Mouse (Mus musculus) cerebellum, adult 18-20 months (tissue): Measurements from ENCODE around the gene Mphosph8.

Experiments used
- DNase-seq, 2 experiments: peaks; one replicate each; pipeline ENCODE4 v3.0.0; 2021

Mphosph8 gene

DNA sequence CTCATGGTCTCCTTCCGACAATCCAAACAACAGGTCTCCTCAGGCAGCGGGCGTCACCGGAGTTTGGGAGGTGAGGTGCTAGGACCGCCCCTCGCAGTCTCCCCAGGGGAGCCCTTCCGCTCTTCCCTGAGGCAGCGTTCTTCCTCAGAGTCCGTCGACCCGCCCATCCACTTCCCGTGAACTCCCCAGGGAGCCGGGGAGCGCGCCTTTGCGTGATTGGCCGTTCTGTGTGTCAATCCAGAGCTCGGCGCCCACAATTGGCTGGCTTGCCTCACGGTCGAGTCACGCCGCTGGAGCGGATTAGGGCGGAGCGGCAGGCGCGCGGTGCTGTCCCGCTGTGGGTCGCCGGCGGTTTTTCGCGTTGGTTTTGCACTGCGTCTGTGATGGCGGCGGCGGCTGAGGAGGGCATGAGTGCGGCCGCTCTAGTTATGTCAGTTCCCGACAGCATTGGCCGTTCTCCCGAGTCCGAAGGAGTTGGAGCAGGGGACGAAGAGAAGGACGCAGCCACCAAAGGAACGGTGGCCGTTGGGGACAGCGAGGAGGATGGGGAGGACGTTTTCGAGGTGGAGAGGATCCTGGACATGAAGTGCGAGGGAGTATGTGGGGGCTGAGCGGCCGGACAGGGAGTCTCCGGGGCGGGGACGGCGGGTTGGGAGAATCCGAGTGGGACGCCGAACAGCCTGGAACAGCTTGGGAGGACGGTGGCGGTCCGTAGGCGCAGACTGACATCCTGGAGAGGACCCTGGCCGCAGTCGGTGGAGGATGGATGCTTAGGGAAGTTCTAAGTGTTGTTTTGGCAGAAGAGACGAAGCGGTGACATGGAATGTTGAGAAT is at the start of gene Mphosph8:
Mphosph8 (plus strand) TSS at position 280 of the 834 bp plus-strand sequence.
- DNase-seq, result peak; percentile 99 to 100

DNA sequence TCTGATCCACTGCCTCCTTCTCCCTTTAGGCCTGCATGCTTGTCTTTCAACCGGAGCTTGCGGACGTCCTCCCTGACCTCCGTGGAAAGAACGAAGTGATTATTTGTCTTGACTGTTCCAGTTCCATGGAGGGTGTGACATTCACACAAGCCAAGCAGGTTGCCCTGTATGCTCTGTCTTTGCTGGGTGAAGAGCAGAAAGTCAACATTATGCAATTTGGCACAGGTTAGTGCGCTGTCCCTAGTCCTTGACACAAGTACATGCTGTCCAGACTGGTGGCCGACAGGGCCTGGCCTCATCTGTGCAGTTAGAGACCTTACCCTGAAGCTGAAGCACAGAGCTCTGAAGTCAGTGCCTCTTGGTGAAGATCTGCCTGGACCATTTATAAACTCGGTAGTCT is 47.6 kb upstream of the Mphosph8 start:
- no peak for DNase-seq

DNA sequence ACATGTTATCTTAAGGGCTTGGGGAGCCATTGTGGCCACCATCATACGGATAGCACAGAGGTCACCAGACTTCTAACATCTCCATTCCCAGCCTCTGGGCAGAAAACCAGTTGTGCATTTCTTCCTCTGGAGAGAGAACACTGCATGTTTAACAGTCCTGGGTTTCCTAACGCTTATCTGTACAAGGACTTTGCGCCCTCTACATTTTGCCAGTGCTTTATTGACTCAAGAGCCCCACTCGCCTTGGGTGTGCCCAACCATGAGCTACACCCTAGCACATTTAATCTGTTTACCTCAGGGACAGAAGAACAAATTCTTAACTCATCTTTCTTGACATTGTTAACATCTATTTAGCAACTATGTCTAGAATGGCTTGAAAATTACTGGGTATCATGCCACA is 41.8 kb upstream of the Mphosph8 start:
- DNase-seq, result no peak

DNA sequence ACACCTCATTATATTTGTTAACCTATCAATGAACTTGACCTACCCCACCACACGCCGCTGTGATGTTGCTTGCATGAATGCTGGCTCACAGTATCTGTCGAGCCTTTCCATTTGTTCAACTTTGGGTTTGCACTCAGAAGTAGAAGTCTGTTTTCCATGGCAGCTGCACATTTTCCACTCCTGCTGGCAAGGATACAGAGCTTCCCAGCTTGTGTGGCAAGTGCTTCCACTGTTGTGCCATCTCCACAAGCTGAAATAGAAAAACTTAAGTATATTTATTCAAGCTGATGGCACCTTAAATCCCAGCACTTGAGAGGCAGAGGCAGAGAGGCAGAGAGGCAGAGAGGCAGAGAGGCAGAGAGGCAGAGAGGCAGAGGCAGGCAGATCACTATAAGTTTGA is 39.7 kb upstream of the Mphosph8 start:
- no peak for DNase-seq

DNA sequence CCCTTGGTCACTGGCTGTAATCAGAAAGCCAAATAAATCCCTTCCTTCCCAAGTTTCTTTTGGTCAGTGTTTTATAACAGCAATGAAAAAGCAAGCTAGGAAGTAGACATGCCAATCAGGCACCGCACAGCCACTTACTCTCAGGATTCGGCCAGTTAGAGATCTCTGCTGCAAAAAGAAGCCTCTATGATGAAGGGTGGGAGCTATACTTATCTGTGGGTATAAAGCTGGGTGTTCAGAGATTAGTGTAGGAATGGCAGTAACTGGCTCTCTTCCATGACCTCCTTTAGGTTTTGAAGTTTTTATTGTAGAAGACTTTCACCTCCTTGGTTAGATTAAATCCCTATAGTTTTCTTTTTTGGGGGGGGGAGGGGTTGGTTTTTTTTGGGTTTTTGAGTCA is 36.9 kb upstream of the Mphosph8 start:
- no peak for DNase-seq

DNA sequence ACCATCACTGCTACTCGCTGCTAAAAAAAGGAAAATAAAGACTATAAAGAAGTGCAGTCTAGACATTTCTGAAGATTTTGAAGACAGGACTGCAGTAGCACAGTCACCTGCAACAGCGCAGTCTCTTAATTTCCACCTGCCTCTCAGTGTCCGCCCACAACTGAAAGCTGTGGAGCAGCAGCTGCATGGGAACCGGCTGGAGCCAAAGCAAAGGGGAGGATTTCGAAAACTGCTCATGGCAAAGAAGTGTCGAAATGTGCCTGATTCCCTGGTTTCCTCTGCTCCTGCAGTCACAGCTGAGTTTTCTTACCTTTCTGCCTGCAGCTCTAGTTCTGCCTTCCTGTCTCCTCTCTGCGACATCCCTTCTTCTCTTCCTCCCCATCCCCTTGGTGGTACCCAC is 20.8 kb upstream of the Mphosph8 start:
- no peak for DNase-seq

DNA sequence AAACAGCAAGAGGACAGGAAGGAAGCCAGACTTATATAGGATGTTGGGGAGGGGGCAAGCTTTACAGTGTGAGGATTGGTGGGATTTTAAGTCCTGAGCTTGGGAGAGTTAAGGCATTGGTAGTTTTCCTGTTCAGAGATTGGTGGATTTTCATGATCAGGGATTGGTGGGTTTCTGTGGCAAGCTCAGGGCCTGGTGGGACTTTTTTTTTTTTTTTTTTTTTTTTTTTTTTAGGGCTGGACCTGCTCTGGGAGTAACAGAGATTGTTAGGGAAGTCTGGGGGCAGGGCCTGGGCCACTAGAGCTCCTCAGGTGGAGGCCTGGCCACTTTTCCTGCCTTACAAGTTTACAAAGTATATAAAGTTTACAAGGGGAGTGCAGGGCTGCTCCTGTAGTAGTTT is 18.6 kb upstream of the Mphosph8 start:
- no peak for DNase-seq

DNA sequence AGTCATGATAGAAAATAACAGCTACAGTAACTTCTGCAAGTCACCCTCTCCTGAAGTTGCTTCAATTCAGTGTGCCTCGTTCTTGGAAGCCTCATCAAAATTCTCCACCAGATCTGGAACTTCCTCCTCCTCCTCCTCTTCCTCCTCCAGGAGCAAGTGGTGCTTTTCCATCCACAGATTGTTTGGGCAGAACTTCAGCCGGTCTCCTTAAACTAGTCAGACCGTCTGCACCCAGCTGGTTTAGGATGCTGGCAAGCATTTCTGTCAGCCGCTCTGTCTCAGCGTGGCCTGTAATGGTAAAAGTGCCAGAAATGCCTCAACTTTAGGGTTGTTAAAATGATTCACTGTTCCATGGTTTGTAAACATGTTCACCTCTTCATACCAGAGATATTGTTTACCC is 2.4 kb upstream of the Mphosph8 start:
- DNase-seq, result no peak

DNA sequence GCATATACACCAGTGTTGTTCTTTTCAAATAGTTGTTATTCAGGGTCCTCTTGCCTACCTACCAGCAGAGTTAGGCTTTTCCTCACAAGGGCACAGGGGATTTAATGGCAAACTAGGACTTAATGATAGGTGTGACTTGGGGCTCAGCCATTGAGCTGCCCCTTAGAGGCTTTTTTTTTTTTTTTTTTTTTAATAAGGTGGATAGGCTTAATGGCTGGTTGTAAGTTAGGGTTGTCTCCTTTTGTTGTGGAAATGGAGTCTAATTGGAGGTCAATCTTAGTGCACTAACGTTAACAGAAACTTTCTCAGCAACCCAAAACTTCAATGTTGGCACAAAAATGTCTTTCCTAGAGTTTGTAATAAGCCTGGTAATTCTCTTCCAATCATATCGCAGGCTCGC is 1.1 kb upstream of the Mphosph8 start:
- no peak for DNase-seq

DNA sequence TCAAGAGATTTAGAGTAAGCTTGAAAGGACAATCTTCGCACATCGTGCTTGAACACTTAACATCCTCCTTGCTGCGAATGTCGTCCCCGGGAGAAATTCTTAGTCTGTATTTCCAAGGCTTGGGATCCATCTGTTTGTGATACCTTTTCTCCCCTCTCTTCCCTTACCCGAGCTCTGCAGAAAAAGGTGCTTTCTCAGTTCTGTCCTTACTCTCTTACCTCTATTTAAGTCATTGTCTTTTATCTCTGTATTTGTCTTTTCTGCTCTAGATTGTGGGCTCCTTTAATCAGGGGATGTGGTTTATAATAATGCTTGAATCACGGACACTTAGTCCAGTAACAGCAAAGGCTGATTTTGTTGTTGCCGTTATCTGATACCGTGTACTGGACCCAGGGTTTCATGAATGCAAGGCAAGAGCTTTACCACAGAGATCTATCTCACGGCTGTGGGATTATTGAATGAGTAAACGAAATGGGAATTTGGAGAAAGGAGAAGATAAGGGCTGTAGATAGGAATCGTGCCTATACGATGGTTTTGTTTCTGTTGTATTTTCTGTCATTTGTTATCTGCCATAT is 1.1 kb downstream of the Mphosph8 start:
- DNase-seq, result no peak

DNA sequence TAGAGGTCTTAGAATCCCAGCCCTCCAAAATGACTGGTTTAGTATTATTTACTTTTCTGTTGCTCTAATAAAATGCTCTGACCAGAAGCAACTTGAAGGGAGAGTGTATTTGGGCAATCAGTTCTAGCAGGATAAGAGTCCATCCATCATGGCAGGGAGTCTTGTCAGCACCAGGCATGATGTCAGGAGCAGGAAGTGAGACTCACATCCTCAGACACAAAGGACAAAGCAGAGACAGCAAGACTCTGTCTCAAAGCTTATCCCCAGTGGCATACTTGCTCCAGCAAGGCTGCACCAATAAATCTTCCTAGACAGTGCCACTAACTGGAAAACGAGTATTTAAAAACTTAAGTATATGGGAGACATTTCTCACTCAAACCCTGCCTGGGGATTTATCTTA is 17.4 kb downstream of the Mphosph8 start:
- DNase-seq, result no peak

DNA sequence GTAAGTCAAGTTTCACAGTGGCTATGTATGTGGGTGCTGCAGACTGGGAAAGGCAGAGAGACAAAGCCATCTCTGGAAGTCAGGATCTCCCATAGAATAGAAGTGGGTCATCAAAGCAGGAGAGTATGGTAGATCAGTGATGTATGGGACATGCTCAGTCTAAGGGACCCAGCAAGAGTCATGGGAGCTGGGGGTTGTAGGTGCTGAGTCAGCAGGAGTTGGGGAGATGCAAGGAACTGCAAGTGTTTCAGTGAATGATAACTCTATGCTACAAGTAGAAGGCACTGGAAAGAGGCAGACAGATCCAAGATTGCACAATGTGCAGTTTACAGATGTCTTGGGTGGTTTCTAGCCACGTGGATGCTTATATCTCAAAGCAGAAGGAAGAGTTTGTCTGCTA is 21.1 kb downstream of the Mphosph8 start:
- DNase-seq, result no peak

DNA sequence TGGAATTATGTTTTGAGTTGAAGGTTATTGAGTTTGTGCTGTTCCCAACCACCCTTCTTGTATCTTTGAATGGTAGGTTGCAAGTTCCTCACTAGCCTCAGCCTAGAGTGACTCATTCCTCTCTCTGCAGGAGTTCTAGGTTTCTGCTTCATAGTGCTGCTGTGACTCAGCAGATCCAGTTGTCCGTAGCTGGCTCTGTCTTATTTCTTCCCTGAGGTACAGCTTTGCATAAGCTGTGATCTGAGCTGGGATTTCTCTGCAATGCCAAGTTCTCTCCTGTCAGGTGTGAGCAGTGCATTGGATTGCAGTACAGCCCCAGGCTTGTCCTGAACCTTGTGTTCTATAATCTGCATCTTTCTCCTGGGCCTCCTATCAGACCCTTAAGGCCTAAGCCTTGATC is 21.7 kb downstream of the Mphosph8 start:
- no peak for DNase-seq

DNA sequence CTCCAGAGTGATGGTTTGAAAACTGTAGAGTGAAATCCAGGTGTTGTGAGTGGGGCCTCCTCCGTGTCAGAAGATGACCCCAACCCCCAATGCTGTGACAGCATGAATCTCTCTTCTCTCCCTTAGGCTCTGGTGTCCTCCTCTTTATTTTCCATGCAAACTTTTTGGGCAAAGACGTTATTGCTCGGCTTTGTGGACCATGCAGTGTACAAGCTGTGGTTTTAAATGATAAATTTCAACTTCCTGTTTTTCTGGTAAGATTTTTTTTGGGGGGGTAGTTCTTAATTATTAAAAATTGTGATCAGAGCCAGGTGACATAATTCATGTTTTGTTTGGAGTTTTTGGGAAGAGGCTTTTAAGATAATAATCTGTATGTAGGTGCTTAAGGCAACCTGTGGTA is 27.4 kb downstream of the Mphosph8 start:
- DNase-seq, result no peak

DNA sequence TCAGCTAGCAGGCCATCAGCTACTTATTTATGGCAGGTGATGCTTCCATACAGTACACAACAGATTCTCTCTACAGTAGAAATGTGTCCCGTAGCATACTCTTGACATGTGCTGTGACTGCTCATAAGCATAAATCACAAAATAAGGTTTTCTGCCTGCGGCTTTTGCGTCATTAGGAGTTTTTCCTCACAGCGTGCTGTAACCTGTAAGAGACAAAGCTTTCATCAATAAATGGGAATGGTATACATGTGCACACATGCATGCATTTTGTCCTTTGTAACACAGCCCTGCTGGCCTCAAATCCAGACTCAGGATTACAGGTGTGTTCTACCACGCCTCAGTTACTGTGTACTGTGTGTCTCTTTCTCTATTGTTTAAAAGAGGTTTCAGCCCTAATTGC is 29.8 kb downstream of the Mphosph8 start:
- no peak for DNase-seq

DNA sequence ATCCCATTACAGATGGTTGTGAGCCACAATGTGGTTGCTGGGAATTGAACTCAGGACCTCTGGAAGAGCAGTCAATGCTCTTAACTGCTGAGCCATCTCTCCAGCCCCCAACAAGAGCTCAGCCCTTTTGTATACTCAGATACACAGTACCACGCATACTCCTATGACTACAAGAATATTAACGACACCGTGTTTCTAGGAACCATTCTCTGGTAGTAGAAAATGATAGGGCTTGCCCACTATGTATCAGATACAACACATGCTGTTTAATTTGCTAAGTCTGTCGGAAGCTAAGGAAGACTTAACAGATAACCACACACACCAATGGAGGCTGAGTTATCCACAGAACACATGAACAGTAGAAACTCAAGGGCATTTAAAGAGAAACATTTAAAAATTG is 34.6 kb downstream of the Mphosph8 start:
- DNase-seq, result no peak

DNA sequence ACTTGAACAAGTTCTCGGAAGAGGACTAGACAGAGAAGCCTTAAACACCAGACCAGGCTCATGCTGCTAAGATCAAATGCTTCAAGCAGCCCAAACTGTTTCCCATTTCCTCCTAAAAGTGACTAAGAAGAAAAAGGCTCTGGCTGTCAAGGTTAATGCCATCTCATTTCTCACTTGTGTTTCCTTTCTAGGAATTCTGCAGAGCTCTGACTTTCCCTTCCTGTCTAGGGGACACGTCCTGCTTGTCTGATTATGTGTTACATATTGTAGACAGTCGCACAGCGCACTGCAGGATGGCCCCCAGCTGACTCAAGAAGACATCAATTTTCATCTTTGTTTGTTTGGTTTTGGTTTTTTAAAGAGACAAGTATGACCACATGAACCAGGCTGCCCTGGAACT is 37.6 kb downstream of the Mphosph8 start:
- no peak for DNase-seq

DNA sequence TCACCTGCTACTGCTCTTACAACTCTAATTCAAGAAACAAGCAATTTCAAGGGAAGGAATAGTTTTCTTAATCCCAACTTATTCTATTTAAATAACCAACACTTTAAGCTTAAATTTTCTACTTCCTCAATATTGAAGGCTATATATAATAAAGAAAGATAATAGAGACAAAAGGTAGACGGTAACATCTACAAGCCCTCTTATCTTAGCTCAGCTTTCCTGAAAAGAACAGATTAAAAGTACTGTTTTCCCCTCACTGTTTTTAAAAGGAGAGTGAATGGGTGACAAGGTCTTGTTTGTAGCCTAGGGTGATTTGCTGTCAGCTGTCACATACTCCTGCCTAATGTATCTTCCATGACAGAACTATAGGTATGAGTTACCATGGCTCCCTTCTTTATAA is 58.4 kb downstream of the Mphosph8 start:
- no peak for DNase-seq

DNA sequence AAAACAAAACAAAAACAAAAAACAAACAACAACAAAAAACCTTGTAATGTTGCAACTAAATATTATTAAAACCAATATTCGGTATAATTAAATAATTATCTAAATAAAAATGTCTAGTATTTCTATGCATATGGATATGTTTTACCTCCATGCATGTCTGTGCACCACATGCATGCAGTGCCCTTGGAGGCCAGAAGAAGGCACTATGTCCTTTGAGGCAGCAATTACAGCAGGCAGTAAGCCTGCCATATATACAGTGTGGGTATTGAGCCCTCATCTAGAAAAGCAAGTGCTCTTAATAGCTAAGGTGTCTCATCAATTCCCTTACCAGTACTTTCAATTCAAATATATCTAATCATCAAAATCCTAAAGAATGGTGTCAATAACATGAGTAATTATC is 72.1 kb downstream of the Mphosph8 start:
- DNase-seq, result no peak
